In the genomic region with DNA sequence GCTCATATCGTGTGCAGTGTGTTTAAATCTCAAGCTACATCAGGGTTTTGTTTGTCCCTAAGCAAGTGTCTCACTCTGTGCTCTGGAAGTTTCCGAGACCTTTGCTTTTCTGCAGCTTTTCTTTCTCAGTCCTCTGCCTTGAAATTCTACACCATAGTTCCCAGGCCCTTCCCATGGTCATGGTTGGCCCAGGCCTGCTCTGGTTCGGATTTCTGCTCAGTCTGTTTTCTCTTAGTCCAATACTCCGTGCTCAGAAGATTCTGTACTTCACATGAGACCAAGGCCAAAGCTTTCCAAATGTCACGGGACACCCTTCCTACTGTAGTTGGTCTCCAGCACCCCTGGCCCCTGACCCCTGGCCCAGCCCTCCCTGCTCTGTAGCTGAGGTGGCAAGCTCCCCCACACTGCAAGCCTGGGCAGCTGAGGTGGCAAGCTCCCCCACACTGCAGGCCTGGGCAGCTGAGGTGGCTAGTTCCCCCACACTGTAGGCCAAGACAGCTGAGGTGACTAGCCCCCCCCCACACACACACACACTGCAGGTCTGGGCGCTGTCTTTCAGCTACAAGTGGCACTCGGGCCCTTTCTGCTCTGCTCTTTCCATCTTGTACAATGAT, we compare ENCODE assay signal across 16 mouse cellular contexts. TPM values are rescaled to one million over a fixed set of nuclear protein-coding genes. Genes with fewer than 3 reads are reported as not detected.
DNase-seq lines count a peak whose midpoint lies in the region; ATAC-seq lines count a peak whose summit lies in the region.
"Had no signal": no experiment of that assay in that cellular context is flagged by ENCODE, and none has a peak within 500 bp of the region (broad histone marks: within the 10 kb centered on the region; RNA-seq: fewer than 3 reads in every experiment).

No protein-coding gene starts in this region.

- no peak overlapping the region for H3K4me2 ChIP-seq in hindbrain, embryonic 16.5 days (ENCODE audit: low read length)
- H3K4me2 ChIP-seq: hindbrain, embryonic 15.5 days; limb, embryonic 15.5 days; lung, embryonic 15.5 days; midbrain, embryonic 11.5 days had no signal

- H3K4me1 ChIP-seq in hindbrain, embryonic 10.5 days (replicated peaks), result peaks cover 6% of the 10 kb centered on the region; the same call in 1 of the 2 replicates
- no peaks in the 10 kb centered on the region for H3K4me1 ChIP-seq in hindbrain, embryonic 16.5 days (ENCODE audit: control insufficient read depth, insufficient read depth, low read depth, low read length)
- peaks cover 10% of the 10 kb centered on the region for H3K4me1 ChIP-seq in embryonic facial prominence, embryonic 10.5 days
- H3K4me1 ChIP-seq in limb, embryonic 10.5 days, result peaks cover 7% of the 10 kb centered on the region
- H3K4me1 ChIP-seq: hindbrain, embryonic 15.5 days; limb, embryonic 15.5 days had no signal

- no peaks in the 10 kb centered on the region for H3K36me3 ChIP-seq in hindbrain, embryonic 10.5 days
- H3K36me3 ChIP-seq in hindbrain, embryonic 16.5 days (ENCODE audit: control insufficient read depth, insufficient read depth, low read length), result no peaks in the 10 kb centered on the region
- H3K36me3 ChIP-seq in embryonic facial prominence, embryonic 10.5 days (replicated peaks), result no peaks in the 10 kb centered on the region
- no peaks in the 10 kb centered on the region for H3K36me3 ChIP-seq in limb, embryonic 10.5 days
- H3K36me3 ChIP-seq: hindbrain, embryonic 15.5 days; limb, embryonic 15.5 days; lung, embryonic 15.5 days had no signal

- peak; percentile 5 for DNase-seq in hindbrain, embryonic 10.5 days (ENCODE audit: low spot score)
- DNase-seq in NIH3T3 (ENCODE audit: low read depth), result peak; percentile 37
- DNase-seq in embryonic facial prominence, embryonic 10.5 days (ENCODE audit: low spot score), result peak; percentile 33
- DNase-seq in limb, embryonic 10.5 days (ENCODE audit: low spot score), result no peak
- DNase-seq in cerebellum, adult 11-12 months, result no peak
- DNase-seq in urinary bladder, postnatal 25 days (ENCODE audit: low spot score), result no peak
- DNase-seq: cerebellum, postnatal 10 days; thymus, postnatal 36 days had no signal

- no peak for ATAC-seq in hindbrain, embryonic 16.5 days
- ATAC-seq: Patski had no signal

- no peak overlapping the region for H3K9ac ChIP-seq in hindbrain, embryonic 16.5 days (ENCODE audit: low read depth, low read length)
- H3K9ac ChIP-seq: hindbrain, embryonic 15.5 days; limb, embryonic 15.5 days; lung, embryonic 15.5 days had no signal

- H3K27me3 ChIP-seq in hindbrain, embryonic 10.5 days (ENCODE audit: insufficient read depth, poor library complexity, severe bottlenecking), result no peaks in the 10 kb centered on the region
- H3K27me3 ChIP-seq in hindbrain, embryonic 16.5 days (replicated peaks; ENCODE audit: control insufficient read depth, insufficient read depth, low read length), result no peaks in the 10 kb centered on the region
- no peaks in the 10 kb centered on the region for H3K27me3 ChIP-seq in embryonic facial prominence, embryonic 10.5 days (replicated peaks; ENCODE audit: low read depth, poor library complexity, severe bottlenecking)
- no peaks in the 10 kb centered on the region for H3K27me3 ChIP-seq in limb, embryonic 10.5 days (ENCODE audit: low read depth, poor library complexity, severe bottlenecking)
- H3K27me3 ChIP-seq: hindbrain, embryonic 15.5 days; limb, embryonic 15.5 days; lung, embryonic 15.5 days had no signal

- WGBS in hindbrain, embryonic 10.5 days, result 65% methylated on average over 7 of the region's 7 CpGs
- 73% methylated on average over 7 of the region's 7 CpGs for WGBS in hindbrain, embryonic 16.5 days
- 39% methylated on average over 7 of the region's 7 CpGs for WGBS in embryonic facial prominence, embryonic 10.5 days
- 64% methylated on average over 7 of the region's 7 CpGs for WGBS in limb, embryonic 10.5 days

- H3K27ac ChIP-seq in hindbrain, embryonic 10.5 days, result no peak overlapping the region
- no peak overlapping the region for H3K27ac ChIP-seq in hindbrain, embryonic 16.5 days (ENCODE audit: low read depth, low read length)
- H3K27ac ChIP-seq in embryonic facial prominence, embryonic 10.5 days (replicated peaks), result peak overlapping the region; percentile 73
- H3K27ac ChIP-seq in limb, embryonic 10.5 days, result peak overlapping the region; percentile 69
- H3K27ac ChIP-seq: hindbrain, embryonic 15.5 days; limb, embryonic 15.5 days; lung, embryonic 15.5 days had no signal

- H3K4me3 ChIP-seq in hindbrain, embryonic 10.5 days, result no peak overlapping the region
- no peak overlapping the region for H3K4me3 ChIP-seq in hindbrain, embryonic 16.5 days (ENCODE audit: low read length)
- H3K4me3 ChIP-seq in embryonic facial prominence, embryonic 10.5 days, result no peak overlapping the region
- no peak overlapping the region for H3K4me3 ChIP-seq in limb, embryonic 10.5 days
- H3K4me3 ChIP-seq: hindbrain, embryonic 15.5 days; limb, embryonic 15.5 days; lung, embryonic 15.5 days had no signal

- H3K9me3 ChIP-seq in hindbrain, embryonic 10.5 days, result no peaks in the 10 kb centered on the region
- no peaks in the 10 kb centered on the region for H3K9me3 ChIP-seq in hindbrain, embryonic 16.5 days (ENCODE audit: control insufficient read depth, low read length)
- H3K9me3 ChIP-seq in embryonic facial prominence, embryonic 10.5 days, result no peaks in the 10 kb centered on the region
- H3K9me3 ChIP-seq in limb, embryonic 10.5 days (replicated peaks), result no peaks in the 10 kb centered on the region
- H3K9me3 ChIP-seq: hindbrain, embryonic 15.5 days; limb, embryonic 15.5 days; lung, embryonic 15.5 days had no signal

RNA-seq across cellular contexts. Expression of a gene that starts 15.0 kb away (rescaled TPM):
- not detected in 2 replicates for polyA plus RNA-seq in hindbrain, embryonic 10.5 days (2016; fragmentation: Nextera tagmentation; extraction: Ambion mirVana)
- polyA plus RNA-seq in hindbrain, embryonic 16.5 days (2015; fragmentation: Nextera tagmentation; extraction: Ambion mirVana), result not detected in 2 replicates
- polyA plus RNA-seq in embryonic facial prominence, embryonic 10.5 days (2016; fragmentation: Nextera tagmentation; extraction: Ambion mirVana), result not detected in 2 replicates
- polyA plus RNA-seq in limb, embryonic 10.5 days (2016; fragmentation: Nextera tagmentation; extraction: Ambion mirVana), result not detected in 2 replicates
- polyA plus RNA-seq: heart, embryonic 16.5 days; hindbrain, embryonic 15.5 days; limb, embryonic 15.5 days; lung, embryonic 15.5 days; midbrain, embryonic 11.5 days; neural tube, embryonic 11.5 days; Patski had no signal

RNA-seq across cellular contexts. Expression of a gene that starts 26.4 kb away (rescaled TPM):
- polyA plus RNA-seq in hindbrain, embryonic 10.5 days (2016; fragmentation: Nextera tagmentation; extraction: Ambion mirVana), result 2.9 and 3.5 TPM in 2 replicates
- polyA plus RNA-seq in hindbrain, embryonic 16.5 days (2015; fragmentation: Nextera tagmentation; extraction: Ambion mirVana), result 15.8 and 17.0 TPM in 2 replicates
- 2.4 TPM in 2 replicates for polyA plus RNA-seq in embryonic facial prominence, embryonic 10.5 days (2016; fragmentation: Nextera tagmentation; extraction: Ambion mirVana)
- 1.5 and 2.0 TPM in 2 replicates for polyA plus RNA-seq in limb, embryonic 10.5 days (2016; fragmentation: Nextera tagmentation; extraction: Ambion mirVana)
- polyA plus RNA-seq: Patski had no signal

RNA-seq across cellular contexts. Expression of a gene that starts 31.0 kb away (rescaled TPM):
- polyA plus RNA-seq in hindbrain, embryonic 10.5 days (2016; fragmentation: Nextera tagmentation; extraction: Ambion mirVana), result 15.6 and 21.0 TPM in 2 replicates
- polyA plus RNA-seq in hindbrain, embryonic 16.5 days (2015; fragmentation: Nextera tagmentation; extraction: Ambion mirVana), result 18.5 and 21.6 TPM in 2 replicates
- 22.3 and 23.6 TPM in 2 replicates for polyA plus RNA-seq in embryonic facial prominence, embryonic 10.5 days (2016; fragmentation: Nextera tagmentation; extraction: Ambion mirVana)
- 18.1 and 23.4 TPM in 2 replicates for polyA plus RNA-seq in limb, embryonic 10.5 days (2016; fragmentation: Nextera tagmentation; extraction: Ambion mirVana)

Comparison
In these comparisons a context has a peak if more than half of its experiments do, and no peak if none do; other contexts are left out.
1. DNase-seq: peak in hindbrain, embryonic 10.5 days (single experiment), NIH3T3 (single experiment) and embryonic facial prominence, embryonic 10.5 days (single experiment); none in limb, embryonic 10.5 days (single experiment), cerebellum, adult 11-12 months (single experiment) and urinary bladder, postnatal 25 days (single experiment).
2. H3K27ac ChIP-seq: peak in embryonic facial prominence, embryonic 10.5 days (single experiment) and limb, embryonic 10.5 days (single experiment); none in hindbrain, embryonic 10.5 days (single experiment) and hindbrain, embryonic 16.5 days (single experiment).